Mouse (Mus musculus) adrenal gland (tissue): Measurements from ENCODE around the gene Mcm7.
"Not testable (repeated sequence)": the region's sequence is repeated elsewhere in the genome, so short reads cannot be mapped to it uniquely, and the experiment has no call there.

Source experiments
- intact Hi-C: fragments of 180-260 bp; cut with DNase I; formaldehyde crosslinking; loops from one replicate; pipeline ENCODE4 v1.15.1; 2025
- long read RNA-seq, 2 experiments: library from polyadenylated mRNA; unstranded; transcript quantifications; one replicate each; pipeline ENCODE4 v2.0.0; 2020; ENCODE audit warnings: borderline replicate concordance in 1 of 2; ENCODE audit not compliant: insufficient replicate concordance in 1 of 2

The Mcm7 gene
- long read RNA-seq, experiment 1, transcript Mcm7-201 (15 exons, 2,962 nt): major isoform, 14 of 24 reads
- long read RNA-seq, experiment 1, partial matches to known transcripts: 2 of 24 reads
- long read RNA-seq, experiment 1, other reads (novel, unspliced or antisense): 8 of 24 reads
- long read RNA-seq, experiment 2, transcript Mcm7-201 (15 exons, 2,962 nt): major isoform, 9 of 18 reads
- long read RNA-seq, experiment 2, partial matches to known transcripts: 3 of 18 reads
- long read RNA-seq, experiment 2, other reads (novel, unspliced or antisense): 3 of 18 reads

- intact Hi-C loops: no loop called here
These were observed at the start of gene Mcm7, which contains the start of gene Ap4m1 for GRCm38 (mm10) chr5:138171695-138172491. Gene Mcm7, minus strand, starts transcription at chr5:138172422. Gene Ap4m1, plus strand, starts transcription at chr5:138172002.

- intact Hi-C loops: loop anchor here (5.0 kb wide), 2 partner anchors 37 to 252 kb away; partner anchors contain the start of gene Lamtor4
These were observed 47.6 kb upstream of the Mcm7 start for GRCm38 (mm10) chr5:138219864-138220263.

- intact Hi-C loops: not testable (repeated sequence)
These were observed 44.4 kb upstream of the Mcm7 start for GRCm38 (mm10) chr5:138216632-138217031.

DNA sequence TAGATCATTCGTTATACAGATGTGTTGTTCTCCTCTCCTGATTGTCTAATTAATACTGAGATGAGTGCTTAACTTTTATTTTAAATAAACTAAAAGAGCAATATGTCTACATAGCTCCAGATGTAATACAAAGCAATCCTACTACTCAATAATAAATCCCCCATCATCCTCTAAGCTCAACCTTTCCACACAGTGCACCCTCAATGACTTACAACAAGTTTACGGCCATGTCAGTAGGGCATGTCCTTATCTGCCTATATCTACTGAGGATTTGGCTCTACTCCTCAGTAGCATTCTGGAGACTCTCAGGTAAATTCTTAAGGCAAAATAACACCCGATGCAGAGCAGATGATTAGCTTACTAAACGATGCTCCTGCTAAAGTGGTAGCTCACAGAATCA, 35.7 kb upstream of the Mcm7 start:
- intact Hi-C loops: loop anchor here (1.0 kb wide), 1 partner anchor 23 kb away; no protein-coding TSS in a partner anchor

DNA sequence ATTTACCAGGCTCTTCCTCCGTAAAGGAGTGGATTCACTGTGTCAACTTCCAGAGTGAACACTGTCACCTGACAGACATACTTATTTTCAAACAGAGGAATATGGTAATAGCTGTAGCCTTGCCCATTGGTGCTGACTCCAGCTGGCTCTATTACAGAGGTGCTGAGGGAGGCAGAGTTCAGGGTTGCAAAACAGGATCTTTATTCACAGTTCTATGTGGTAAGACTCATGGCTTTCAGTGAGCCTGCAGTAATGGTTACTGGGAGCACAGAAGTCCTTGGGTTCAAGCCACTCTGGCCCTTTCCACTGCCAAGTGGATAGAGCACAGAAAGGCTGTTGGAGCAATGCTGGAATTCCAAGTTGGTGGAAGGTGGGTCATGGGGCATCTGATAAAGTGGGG, 35.0 kb upstream of the Mcm7 start:
- intact Hi-C loops: loop anchor here (1.0 kb wide), 1 partner anchor 24 kb away; no protein-coding TSS in a partner anchor

- intact Hi-C loops: no loop called here
These were observed 29.9 kb upstream of the Mcm7 start for GRCm38 (mm10) chr5:138202086-138202485.

GRCm38 (mm10) chr5:138199576-138199975, 27.4 kb upstream of the Mcm7 start:
- intact Hi-C loops: no loop called here

GRCm38 (mm10) chr5:138195463-138195862, 23.2 kb upstream of the Mcm7 start:
- intact Hi-C loops: no loop called here

- intact Hi-C loops: no loop called here
These were observed 22.6 kb upstream of the Mcm7 start for GRCm38 (mm10) chr5:138194755-138195345.

- intact Hi-C loops: no loop called here
These were observed 21.8 kb upstream of the Mcm7 start, which contains the start of gene Mblac1 for GRCm38 (mm10) chr5:138193771-138194727. Gene Mblac1, plus strand, starts transcription at chr5:138194314.

GRCm38 (mm10) chr5:138187661-138188306, 15.6 kb upstream of the Mcm7 start:
- intact Hi-C loops: no loop called here

DNA sequence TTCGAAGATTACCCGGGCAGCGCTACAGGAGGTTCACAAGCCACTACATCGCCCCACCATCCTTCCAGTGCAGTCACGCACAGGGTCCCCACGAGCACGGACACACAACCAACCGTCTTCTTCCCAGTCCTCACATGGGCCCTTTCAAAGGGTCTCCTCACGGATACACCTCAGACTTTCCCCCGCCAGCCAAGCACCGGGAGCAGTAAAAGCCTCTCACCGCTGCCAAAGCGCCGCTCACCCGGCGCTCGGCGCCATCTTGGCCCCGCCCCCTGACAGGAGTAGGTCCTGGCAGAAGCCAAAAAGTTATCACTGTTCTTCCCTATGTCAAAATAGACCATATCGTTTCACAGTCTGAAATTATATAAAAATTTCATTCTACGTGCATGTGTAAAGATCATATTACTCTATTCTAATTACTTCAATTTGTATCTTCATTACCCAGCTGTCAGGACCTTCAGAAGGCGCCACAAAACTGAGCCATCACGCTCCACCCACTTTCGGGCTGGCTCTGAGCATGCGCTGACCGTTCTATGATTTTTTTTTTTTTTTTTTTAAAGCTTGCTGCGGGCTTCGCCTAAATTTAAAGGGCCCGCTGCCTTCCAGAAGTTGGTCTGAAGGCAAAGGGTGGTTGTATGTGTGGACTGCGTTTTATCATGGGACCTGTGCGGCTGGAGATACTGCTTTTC, 14.9 kb upstream of the Mcm7 start, which contains the start of the genes Taf6 and Cnpy4:
Taf6 (minus strand) TSS at position 502 of the 689 bp plus-strand sequence.
Cnpy4 (plus strand) TSS at position 536 of the 689 bp plus-strand sequence.
- intact Hi-C loops: no loop called here

DNA sequence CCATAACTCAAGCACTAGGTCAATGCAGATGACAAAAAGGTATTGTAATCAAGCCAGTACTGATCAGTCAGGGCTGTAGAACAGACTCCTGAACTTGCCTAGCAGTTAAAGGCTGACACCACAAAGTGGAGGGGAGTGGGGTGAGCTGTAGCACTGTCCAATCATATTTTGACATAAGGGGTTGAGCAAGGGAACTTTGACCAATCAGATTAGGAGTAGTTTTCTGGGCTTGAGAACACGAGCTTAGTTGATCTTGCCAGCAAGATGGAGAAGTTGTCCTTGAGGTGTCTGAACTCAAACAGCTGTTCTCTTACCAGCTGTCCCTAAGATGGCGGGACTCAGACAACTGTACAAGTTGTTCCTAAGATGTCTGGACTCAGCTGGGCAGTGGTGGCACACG, 995 bp upstream of the Mcm7 start:
- intact Hi-C loops: no loop called here

- intact Hi-C loops: no loop called here
These were observed 1.2 kb downstream of the Mcm7 start for GRCm38 (mm10) chr5:138170936-138171561.

GRCm38 (mm10) chr5:138165594-138165993, 6.6 kb downstream of the Mcm7 start:
- intact Hi-C loops: no loop called here

DNA sequence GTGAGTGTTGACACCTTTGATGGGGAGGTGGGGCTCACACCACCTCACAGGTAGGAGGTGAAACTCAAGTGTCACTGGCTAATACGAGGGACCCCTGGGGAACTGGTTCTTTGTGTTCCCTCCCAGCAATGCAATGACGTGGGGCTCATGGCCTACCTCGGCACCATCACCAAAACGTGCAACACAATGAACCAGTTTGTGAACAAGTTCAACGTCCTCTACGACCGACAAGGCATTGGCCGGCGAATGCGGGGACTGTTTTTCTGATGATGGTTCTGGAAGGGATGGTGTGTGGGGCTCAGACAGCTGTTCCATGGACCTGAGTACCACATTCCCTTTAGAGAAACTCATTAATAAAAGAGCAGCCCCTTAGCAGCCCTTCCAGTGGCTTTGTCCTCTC, 8.6 kb downstream of the Mcm7 start:
- intact Hi-C loops: no loop called here

DNA sequence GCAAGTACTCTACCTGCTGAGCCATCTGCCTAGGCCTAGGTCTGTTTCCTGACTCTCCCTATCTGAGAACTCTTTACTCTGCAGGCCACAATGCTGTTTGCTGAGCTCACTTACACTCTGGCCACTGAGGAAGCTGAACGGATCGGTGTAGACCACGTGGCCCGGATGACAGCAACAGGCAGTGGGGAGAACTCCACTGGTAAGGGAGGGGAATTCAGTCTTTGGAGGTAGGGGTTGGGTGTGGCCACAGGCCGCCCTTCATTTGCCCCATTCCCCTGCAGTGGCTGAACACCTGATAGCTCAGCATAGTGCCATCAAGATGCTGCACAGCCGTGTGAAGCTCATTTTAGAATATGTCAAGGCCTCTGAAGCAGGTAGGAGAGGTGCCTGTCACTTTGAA, 9.2 kb downstream of the Mcm7 start:
- intact Hi-C loops: no loop called here

GRCm38 (mm10) chr5:138160842-138161665, 11.2 kb downstream of the Mcm7 start, which contains the start of gene Cops6:
Gene Cops6, plus strand, starts transcription at chr5:138161071.
- intact Hi-C loops: no loop called here
